Mouse (Mus musculus): Measurements from ENCODE around the gene Foxm1. TPM values are rescaled to one million over a fixed set of nuclear protein-coding genes. Genes with fewer than 3 reads are reported as not detected.

Foxm1 gene
- polyA plus RNA-seq, 1 experiment, result 2.4 TPM

GRCm38 (mm10) chr6:128424269-128425019, 61.7 kb downstream of the Foxm1 start, which contains the start of gene Itfg2:
Gene Itfg2, minus strand, starts transcription at chr6:128424931.
- TF ChIP-seq POLR2A (IDR thresholded peaks at IDR 0.05; ENCODE audit: low read depth, low read length) (peak; percentile 90), CTCF (conservative IDR thresholded peaks at IDR 0.05; ENCODE audit: insufficient read depth, insufficient read length, low read depth, low read length) (no peak)
- peak; percentile 98 for DNase-seq
- H3K27ac ChIP-seq (ENCODE audit: insufficient read depth, low read depth, low read length), result peak within 1 kb of the TSS; percentile 100
- H3K4me3 ChIP-seq (ENCODE audit: insufficient read depth, low read depth, low read length), result peak within 1 kb of the TSS; percentile 94
- H3K27me3 ChIP-seq (replicated peaks; ENCODE audit: control insufficient read depth, insufficient read depth, low read length), result no peaks in the 10 kb centered on the region
- under 1% methylated on average over 42 of the region's 42 CpGs for WGBS
- peaks cover 8% of the 10 kb centered on the region; the same call in 1 of the 2 replicates for H3K4me1 ChIP-seq (ENCODE audit: control insufficient read depth, insufficient read depth, low read length)
- H3K36me3 ChIP-seq (ENCODE audit: control insufficient read depth, insufficient read depth, low read length), result no peaks in the 10 kb centered on the region

- no peak for DNase-seq
- TF ChIP-seq POLR2A (IDR thresholded peaks at IDR 0.05; ENCODE audit: low read depth, low read length) (no peak), CTCF (conservative IDR thresholded peaks at IDR 0.05; ENCODE audit: insufficient read depth, insufficient read length, low read depth, low read length) (no peak)
- no peaks in the 10 kb centered on the region; the same call in 1 of the 2 replicates for H3K36me3 ChIP-seq (ENCODE audit: control insufficient read depth, insufficient read depth, low read length)
- no peaks in the 10 kb centered on the region for H3K27me3 ChIP-seq (replicated peaks; ENCODE audit: control insufficient read depth, insufficient read depth, low read length)
- WGBS, result 22% methylated on average over 9 of the region's 9 CpGs
- peak overlapping the region; percentile 100 for H3K27ac ChIP-seq (ENCODE audit: insufficient read depth, low read depth, low read length)
- peaks cover 8% of the 10 kb centered on the region; the same call in 1 of the 2 replicates for H3K4me1 ChIP-seq (ENCODE audit: control insufficient read depth, insufficient read depth, low read length)
- peak overlapping the region; percentile 94 for H3K4me3 ChIP-seq (ENCODE audit: insufficient read depth, low read depth, low read length)
These were observed 62.3 kb downstream of the Foxm1 start for GRCm38 (mm10) chr6:128425046-128425445.

Other genes starting within 250 kb of the Foxm1 start
- gene Tspan9, start 219.4 kb upstream of the Foxm1 start, polyA plus RNA-seq (2012; rRNA removed), result 107 and 109 TPM in 2 replicates
- gene Tead4, start 62.1 kb upstream of the Foxm1 start, polyA plus RNA-seq (2012; rRNA removed), result 1.3 and 1.4 TPM in 2 replicates
- gene Tulp3, start 7.1 kb upstream of the Foxm1 start, polyA plus RNA-seq (2012; rRNA removed), result 33.6 and 36.3 TPM in 2 replicates
- gene Rhno1, start 56 bp upstream of the Foxm1 start, polyA plus RNA-seq (2012; rRNA removed), result 8.4 and 10.6 TPM in 2 replicates
- gene Tex52, start 12.5 kb downstream of the Foxm1 start, polyA plus RNA-seq (2012; rRNA removed), result not detected in 2 replicates
- gene Gm44596, start 12.5 kb downstream of the Foxm1 start, polyA plus RNA-seq (2012; rRNA removed), result not detected in 2 replicates
- 4.9 and 6.5 TPM in 2 replicates for gene Nrip2, start 36.3 kb downstream of the Foxm1 start, polyA plus RNA-seq (2012; rRNA removed)
- gene Itfg2, start 62.0 kb downstream of the Foxm1 start, polyA plus RNA-seq (2012; rRNA removed), result 19.0 and 23.5 TPM in 2 replicates
- gene Fkbp4, start 75.7 kb downstream of the Foxm1 start, polyA plus RNA-seq (2012; rRNA removed), result 163 and 166 TPM in 2 replicates
- 0.05 and 0.23 TPM in 2 replicates for gene Pzp, start 163.8 kb downstream of the Foxm1 start, polyA plus RNA-seq (2012; rRNA removed)
- gene A2ml1, start 218.6 kb downstream of the Foxm1 start, polyA plus RNA-seq (2012; rRNA removed), result not detected in 2 replicates

Measured in kidney, adult 2 months (tissue).